Mouse (Mus musculus) limb, embryonic 14.5 days (tissue): ENCODE results near the gene Prickle2. TPM values are rescaled to one million over a fixed set of nuclear protein-coding genes. Genes with fewer than 3 reads are reported as not detected.

Experiments
- ATAC-seq: fragments of 200-750 bp; cut with Nextera tagmentation; 2 replicates; pipeline ENCODE4 v1.8.0; 2017; ENCODE audit warnings: low read depth, moderate number of reproducible peaks, moderate TSS enrichment; ENCODE audit not compliant: low FRiP score
- DNase-seq: peaks from one replicate; pipeline ENCODE4 v3.0.0-alpha.2; 2015; ENCODE audit warnings: low spot score
- H3K27ac ChIP-seq: fragments of 300-500 bp; sonication (generic); replicated peaks from 2 replicates; pipeline ENCODE4 v1.5.1; 2014; ENCODE audit warnings: low read depth, mild to moderate bottlenecking, low read length, moderate library complexity, mixed read lengths
- H3K27me3 ChIP-seq: fragments of 300-500 bp; sonication (generic); 2 replicates; pipeline ENCODE4 v1.6.1; 2014; ENCODE audit warnings: low read length, mixed read lengths; ENCODE audit not compliant: control insufficient read depth, insufficient read depth
- H3K36me3 ChIP-seq: fragments of 300-500 bp; sonication (generic); 2 replicates; pipeline ENCODE4 v1.6.1; 2014; ENCODE audit warnings: mild to moderate bottlenecking, low read length, moderate library complexity, mixed read lengths; ENCODE audit not compliant: control insufficient read depth, insufficient read depth
- H3K4me1 ChIP-seq: fragments of 300-500 bp; sonication (generic); 2 replicates; pipeline ENCODE4 v1.6.1; 2014; ENCODE audit warnings: antibody characterized with exemption, low read length, mixed read lengths; ENCODE audit not compliant: control insufficient read depth, insufficient read depth
- H3K4me2 ChIP-seq: fragments of 300-500 bp; sonication (generic); replicated peaks from 2 replicates; pipeline ENCODE4 v1.6.1; 2014; ENCODE audit warnings: low read depth, mild to moderate bottlenecking, low read length, moderate library complexity; ENCODE audit not compliant: severe bottlenecking
- H3K4me3 ChIP-seq: fragments of 300-500 bp; sonication (generic); replicated peaks from 2 replicates; pipeline ENCODE4 v1.5.1; 2014; ENCODE audit warnings: low read length
- H3K9ac ChIP-seq: fragments of 300-500 bp; sonication (generic); 2 replicates; pipeline ENCODE4 v1.6.1; 2014; ENCODE audit warnings: mild to moderate bottlenecking, low read depth, low read length, moderate library complexity; ENCODE audit not compliant: severe bottlenecking
- H3K9me3 ChIP-seq: fragments of 300-500 bp; sonication (generic); 2 replicates; pipeline ENCODE4 v1.6.1; 2016; ENCODE audit warnings: low read length; ENCODE audit not compliant: control insufficient read depth
- POLR2A ChIP-seq: fragments of 200-500 bp; IDR thresholded peaks from 2 replicates; pipeline ENCODE4 v1.8.0; 2012; ENCODE audit warnings: inconsistent platforms, mild to moderate bottlenecking, moderate library complexity, borderline replicate concordance; ENCODE audit not compliant: insufficient read depth, insufficient read length; ENCODE audit errors: extremely low read depth
- WGBS: fragments of 180-500 bp; shearing (Covaris S2); extraction: QIAGEN DNeasy Blood & Tissue Kit; methylation state at CpG from one replicate; pipeline ENCODE4 v1.1.7; 2014; 5-methylcytosine and 5-hydroxymethylcytosine counted together
- polyA plus RNA-seq, 2 experiments: library from polyadenylated mRNA; depleted of rRNA in 1 of 2; stranded (reverse) in 1 of 2; unstranded in 1 of 2; fragments of >200 nt; fragmentation: Nextera tagmentation in 1 of 2; extraction: Ambion mirVana in 1 of 2; gene quantifications; 2 replicates each; pipeline versions ENCODE4 v1.2.1 to v1.2.3; 2012 to 2014

The Prickle2 gene
- polyA plus RNA-seq, 2 experiments = 5.5 to 8.0 TPM

DNA sequence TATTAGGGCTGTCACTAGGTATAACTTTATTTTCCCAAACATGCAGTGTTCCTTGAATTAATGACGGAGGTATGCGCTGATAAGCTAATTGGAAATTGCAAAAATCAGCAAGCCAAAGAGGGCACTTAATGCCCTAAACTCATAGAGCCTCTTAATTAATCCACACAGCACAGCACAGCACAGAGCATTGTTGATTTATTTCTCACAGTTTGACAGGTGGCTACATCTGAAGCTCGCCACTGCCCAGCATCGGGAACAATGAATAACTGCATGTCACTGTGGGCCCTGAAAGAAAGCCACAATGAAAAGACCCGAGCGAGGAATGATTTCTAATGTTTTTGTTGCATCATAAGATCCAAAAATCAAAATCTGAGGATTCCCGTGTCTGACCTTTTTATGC is 359.2 kb downstream of the Prickle2 start:
- ATAC-seq (no peak), DNase-seq (no peak)
- Histone ChIP-seq H3K27ac (no peak overlapping the region), H3K9me3 (no peaks in the 10 kb centered on the region), H3K4me1 (no peaks in the 10 kb centered on the region), H3K4me3 (no peak overlapping the region), H3K27me3 (no peaks in the 10 kb centered on the region), H3K4me2 (no peak overlapping the region), H3K9ac (no peak overlapping the region), H3K36me3 (no peaks in the 10 kb centered on the region)
- 69% methylated on average over 7 of the region's 7 CpGs for WGBS
- no peak for TF ChIP-seq POLR2A

GRCm38 (mm10) chr6:92345151-92345550 is 360.8 kb downstream of the Prickle2 start:
- Histone ChIP-seq H3K4me3 (no peak overlapping the region), H3K27me3 (no peaks in the 10 kb centered on the region), H3K4me1 (no peaks in the 10 kb centered on the region), H3K9me3 (no peaks in the 10 kb centered on the region), H3K9ac (no peak overlapping the region), H3K27ac (no peak overlapping the region), H3K36me3 (no peaks in the 10 kb centered on the region), H3K4me2 (no peak overlapping the region)
- WGBS = 68% methylated on average over 2 of the region's 2 CpGs
- no peak for DNase-seq
- TF ChIP-seq POLR2A = no peak
- ATAC-seq = no peak

- Histone ChIP-seq H3K36me3 (no peaks in the 10 kb centered on the region), H3K9ac (no peak overlapping the region), H3K27ac (no peak overlapping the region), H3K27me3 (no peaks in the 10 kb centered on the region), H3K4me2 (no peak overlapping the region), H3K4me3 (no peak overlapping the region), H3K9me3 (no peaks in the 10 kb centered on the region), H3K4me1 (no peaks in the 10 kb centered on the region)
- DNase-seq (no peak), ATAC-seq (no peak)
- WGBS = 84% methylated on average over 3 of the region's 3 CpGs
- TF ChIP-seq POLR2A = no peak
Measured at GRCm38 (mm10) chr6:92344588-92344987, 361.4 kb downstream of the Prickle2 start.

Other genes with a start within 250 kb of the Prickle2 start
- gene A730049H05Rik, start 110.3 kb upstream of the Prickle2 start, polyA plus RNA-seq (2012; rRNA removed) = 0.06 and 0.10 TPM in 2 replicates
- gene A730049H05Rik, start 110.3 kb upstream of the Prickle2 start, polyA plus RNA-seq (2014; fragmentation: Nextera tagmentation; extraction: Ambion mirVana) = 0.54 and 0.63 TPM in 2 replicates
- 0.01 TPM in 1 of 2 replicates, not detected in the other for gene Gm15737, start 163.2 kb upstream of the Prickle2 start, polyA plus RNA-seq (2012; rRNA removed)
- 0.08 and 0.10 TPM in 2 replicates for gene Gm15737, start 163.2 kb upstream of the Prickle2 start, polyA plus RNA-seq (2014; fragmentation: Nextera tagmentation; extraction: Ambion mirVana)
- gene Adamts9, start 237.3 kb upstream of the Prickle2 start, polyA plus RNA-seq (2012; rRNA removed) = 21.2 and 23.0 TPM in 2 replicates
- 8.9 and 10.6 TPM in 2 replicates for gene Adamts9, start 237.3 kb upstream of the Prickle2 start, polyA plus RNA-seq (2014; fragmentation: Nextera tagmentation; extraction: Ambion mirVana)